Mouse (Mus musculus) C2C12 (cell line): ENCODE data around the gene Hk2. TPM values are rescaled to one million over a fixed set of nuclear protein-coding genes. Genes with fewer than 3 reads are reported as not detected.

Experiments
- H3K27me3 ChIP-seq: one replicate; pipeline ENCODE4 v1.6.1; 2011; ENCODE audit not compliant: control insufficient read depth, insufficient read depth, insufficient read length
- H3K36me3 ChIP-seq: one replicate; pipeline ENCODE4 v1.6.1; 2011; ENCODE audit not compliant: control insufficient read depth, insufficient read depth
- H3K4me3 ChIP-seq: one replicate; pipeline ENCODE4 v1.5.1; 2011; ENCODE audit warnings: mild to moderate bottlenecking, control low read depth; ENCODE audit not compliant: poor library complexity, insufficient read depth, severe bottlenecking
- H3K79me2 ChIP-seq: one replicate; pipeline ENCODE4 v1.6.1; 2011; ENCODE audit not compliant: control insufficient read depth, insufficient read depth
- H3K79me3 ChIP-seq: one replicate; pipeline ENCODE4 v1.6.1; 2011; ENCODE audit warnings: low read depth, control low read depth
- H3ac ChIP-seq: one replicate; pipeline ENCODE3; 2011; ENCODE audit warnings: low read depth; ENCODE audit not compliant: control insufficient read depth, insufficient read length
- CEBPB ChIP-seq: IDR thresholded peaks from one replicate; pipeline ENCODE4 v1.6.1; 2011; ENCODE audit warnings: low read depth, mild to moderate bottlenecking, control low read depth, moderate library complexity
- CTCF ChIP-seq: IDR thresholded peaks from one replicate; pipeline ENCODE4 v1.5.1; 2011; ENCODE audit not compliant: control insufficient read depth, insufficient read depth, insufficient read length
- FOSL1 ChIP-seq: IDR thresholded peaks from one replicate; pipeline ENCODE4 v1.8.0; 2011; ENCODE audit warnings: mild to moderate bottlenecking, low read length; ENCODE audit not compliant: poor library complexity, insufficient read depth, severe bottlenecking
- MAX ChIP-seq: IDR thresholded peaks from one replicate; pipeline ENCODE4 v1.6.1; 2011; ENCODE audit warnings: mild to moderate bottlenecking, control low read depth
- MYOD1 ChIP-seq: IDR thresholded peaks from one replicate; pipeline ENCODE4 v1.6.1; 2011; ENCODE audit warnings: low read depth; ENCODE audit not compliant: control insufficient read depth, insufficient read length
- MYOG ChIP-seq: IDR thresholded peaks from one replicate; pipeline ENCODE4 v1.6.1; 2011; ENCODE audit not compliant: control insufficient read depth, insufficient read length; ENCODE audit errors: extremely low read depth
- USF1 ChIP-seq: IDR thresholded peaks from one replicate; pipeline ENCODE4 v1.6.1; 2011; ENCODE audit warnings: low read depth, mild to moderate bottlenecking, control low read depth, moderate library complexity
- polyA plus RNA-seq: library from polyadenylated mRNA; unstranded; fragments of >200 nt; fragmentation: generic; extraction: Trizol; gene quantifications from one replicate; pipeline ENCODE4 v1.2.1, GENCODE M21; 2012; ENCODE audit warnings: missing spikeins

The Hk2 gene
- polyA plus RNA-seq, 1 experiment: 24.3 TPM

DNA sequence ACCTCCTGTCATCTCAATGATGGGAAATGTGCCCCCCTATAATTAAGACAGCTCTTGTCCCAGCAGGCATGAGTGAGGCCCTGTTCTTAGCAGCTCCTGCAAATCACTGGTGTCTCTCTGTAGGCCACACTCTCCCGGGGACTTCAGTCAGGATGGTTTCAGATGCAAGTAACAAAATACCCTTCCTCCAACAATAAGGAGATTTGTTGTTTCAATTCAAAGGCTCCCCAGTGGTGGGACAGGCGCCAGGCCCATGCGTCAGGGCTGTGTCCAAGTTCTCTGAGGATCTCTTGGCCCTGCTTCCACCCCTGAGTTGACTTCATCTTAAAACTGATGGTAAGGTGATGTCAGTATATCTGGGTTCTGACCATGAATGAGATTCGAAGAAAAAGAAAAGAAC is 9.7 kb upstream of the Hk2 start:
- no peaks in the 10 kb centered on the region for H3K79me2 ChIP-seq
- H3ac ChIP-seq: no peak overlapping the region
- no peaks in the 10 kb centered on the region for H3K27me3 ChIP-seq
- H3K4me3 ChIP-seq: no peak overlapping the region
- TF ChIP-seq USF1: no peak
- TF ChIP-seq MYOD1: no peak
- no peak for TF ChIP-seq MYOG
- TF ChIP-seq MAX: no peak
- TF ChIP-seq CEBPB: no peak
- no peak for TF ChIP-seq FOSL1
- no peak for TF ChIP-seq CTCF
- no peaks in the 10 kb centered on the region for H3K36me3 ChIP-seq
- H3K79me3 ChIP-seq: no peaks in the 10 kb centered on the region

DNA sequence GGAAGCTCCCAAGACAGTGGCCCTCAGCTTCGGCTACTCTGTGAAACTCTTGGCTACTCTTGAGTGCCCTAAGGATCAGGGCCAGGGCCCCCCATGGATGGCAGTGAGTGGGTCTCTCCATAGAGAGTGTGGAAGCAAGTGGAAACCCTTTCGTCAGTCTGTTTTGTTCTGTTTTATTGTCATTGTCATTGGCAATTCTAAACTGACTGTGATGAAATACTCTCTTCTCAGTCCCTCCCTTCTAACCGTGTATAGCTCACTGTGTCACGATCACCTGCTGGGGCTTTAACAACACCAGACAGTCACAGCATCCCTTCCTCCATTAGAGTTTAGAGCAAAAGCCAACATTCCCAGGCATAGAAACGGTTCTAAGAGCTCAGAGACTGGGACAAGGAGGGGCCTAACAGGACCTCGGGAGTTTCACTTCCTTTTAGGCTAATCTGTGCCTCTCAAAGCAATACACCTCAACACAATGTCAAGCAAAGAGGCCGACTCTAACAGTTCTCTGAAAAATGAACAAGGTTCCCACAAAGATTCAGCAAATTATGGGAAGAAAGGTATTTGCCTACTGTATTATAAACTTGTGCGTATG is 6.6 kb upstream of the Hk2 start:
- Histone ChIP-seq H3K79me2 (no peaks in the 10 kb centered on the region), H3ac (no peak overlapping the region), H3K27me3 (no peaks in the 10 kb centered on the region), H3K79me3 (no peaks in the 10 kb centered on the region), H3K36me3 (no peaks in the 10 kb centered on the region), H3K4me3 (no peak overlapping the region)
- TF ChIP-seq MAX (no peak), FOSL1 (no peak), MYOD1 (no peak), CTCF (no peak), MYOG (no peak), CEBPB (no peak), USF1 (no peak)

DNA sequence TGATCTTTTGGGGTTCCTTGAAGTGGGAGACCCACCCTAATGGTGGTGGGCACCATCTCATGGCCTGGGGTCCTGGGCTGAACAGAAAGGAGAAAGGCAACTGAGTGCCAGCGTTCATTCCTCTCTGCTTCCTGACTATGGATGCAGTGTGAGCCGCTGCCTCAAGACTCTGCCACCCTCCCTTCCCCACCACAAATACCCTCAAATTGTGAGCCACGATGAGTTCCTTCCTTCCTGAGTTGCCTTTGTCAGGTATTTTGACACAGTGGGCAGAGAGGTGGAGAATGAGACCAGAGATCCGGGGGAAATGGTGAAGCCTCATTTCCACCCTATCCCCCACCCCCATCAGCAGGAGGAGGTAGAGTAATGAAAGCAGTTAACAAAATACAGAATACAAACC is 6.1 kb upstream of the Hk2 start:
- Histone ChIP-seq H3K4me3 (no peak overlapping the region), H3K36me3 (no peaks in the 10 kb centered on the region), H3K79me3 (no peaks in the 10 kb centered on the region), H3ac (no peak overlapping the region), H3K27me3 (no peaks in the 10 kb centered on the region), H3K79me2 (no peaks in the 10 kb centered on the region)
- TF ChIP-seq MYOG (no peak), MYOD1 (no peak), MAX (no peak), FOSL1 (no peak), CEBPB (no peak), CTCF (no peak), USF1 (no peak)

DNA sequence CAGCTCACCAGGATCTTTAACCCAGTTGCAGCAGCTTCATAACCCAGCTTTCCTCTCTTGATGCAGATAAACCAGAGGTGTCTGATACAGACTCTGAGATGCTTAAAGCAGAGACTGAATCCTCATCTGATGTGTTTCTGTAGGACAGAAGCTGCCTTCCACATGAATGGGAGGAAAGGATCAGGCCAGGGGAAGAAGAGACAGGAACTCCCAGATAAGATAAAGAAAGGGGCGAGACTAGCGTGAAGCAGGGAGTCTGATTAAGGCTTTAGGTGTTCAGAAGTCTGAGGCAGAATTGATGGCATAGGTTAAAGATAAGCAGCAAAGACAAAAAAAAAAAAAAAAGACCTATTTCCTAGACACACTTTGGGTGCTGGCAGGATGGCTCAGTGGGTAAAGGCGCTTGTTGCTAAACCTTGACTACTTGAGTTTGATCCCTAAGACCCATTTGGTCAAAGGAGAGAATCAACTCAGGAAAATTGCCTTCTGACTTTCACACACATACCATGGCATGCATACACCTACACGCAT is 2.9 kb upstream of the Hk2 start:
- no peaks in the 10 kb centered on the region for H3K27me3 ChIP-seq

DNA sequence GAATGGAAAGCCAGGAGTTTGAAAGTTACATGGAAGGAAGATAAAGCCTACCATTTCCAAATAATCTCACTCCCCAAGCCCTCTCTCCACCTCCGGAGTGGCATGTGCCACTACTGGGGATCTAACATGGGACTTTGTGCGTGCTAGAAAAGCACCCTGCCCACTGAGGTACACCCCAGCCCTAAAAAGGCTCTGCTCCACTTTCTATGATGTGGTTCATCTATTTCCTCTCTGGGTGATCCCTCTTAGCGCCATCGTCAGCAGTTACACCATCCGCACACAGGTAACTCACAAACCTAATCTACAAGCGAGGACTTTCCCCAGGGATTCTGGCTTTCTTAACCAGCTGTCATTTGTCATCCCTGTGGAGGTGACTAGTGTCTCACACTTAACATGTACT is 1.1 kb upstream of the Hk2 start:
- peaks cover 36% of the 10 kb centered on the region for H3K79me2 ChIP-seq
- peaks cover 27% of the 10 kb centered on the region for H3K79me3 ChIP-seq
- no peaks in the 10 kb centered on the region for H3K27me3 ChIP-seq
- H3ac ChIP-seq: no peak overlapping the region
- peaks cover 5% of the 10 kb centered on the region for H3K36me3 ChIP-seq
- no peak overlapping the region for H3K4me3 ChIP-seq
- TF ChIP-seq CTCF (no peak), MYOD1 (no peak), MYOG (no peak), MAX (no peak), CEBPB (no peak), FOSL1 (no peak), USF1 (no peak)

More for the DNA sequence above, 2.9 kb upstream of the Hk2 start:
- peaks cover 18% of the 10 kb centered on the region for H3K79me2 ChIP-seq
- TF ChIP-seq CTCF (no peak), USF1 (no peak), MYOD1 (no peak), MAX (no peak), FOSL1 (no peak), MYOG (no peak), CEBPB (no peak)
- no peak overlapping the region for H3ac ChIP-seq
- H3K36me3 ChIP-seq: no peaks in the 10 kb centered on the region
- H3K4me3 ChIP-seq: no peak overlapping the region
- peaks cover 9% of the 10 kb centered on the region for H3K79me3 ChIP-seq
